Mouse (Mus musculus) kidney, adult 2 months (tissue): ENCODE measurements around the gene Vmn1r41.

Experiments
- CTCF ChIP-seq: fragments of 200-500 bp; conservative IDR thresholded peaks from 2 replicates; pipeline ENCODE4 v1.5.1; 2011; ENCODE audit warnings: low read depth, mild to moderate bottlenecking, control low read depth, low read length, moderate library complexity, mixed read lengths; ENCODE audit not compliant: insufficient read depth, insufficient read length
- POLR2A ChIP-seq: fragments of 200-500 bp; IDR thresholded peaks from one replicate; pipeline ENCODE4 v1.6.1; 2011; ENCODE audit warnings: low read depth, low read length, control low read depth

DNA sequence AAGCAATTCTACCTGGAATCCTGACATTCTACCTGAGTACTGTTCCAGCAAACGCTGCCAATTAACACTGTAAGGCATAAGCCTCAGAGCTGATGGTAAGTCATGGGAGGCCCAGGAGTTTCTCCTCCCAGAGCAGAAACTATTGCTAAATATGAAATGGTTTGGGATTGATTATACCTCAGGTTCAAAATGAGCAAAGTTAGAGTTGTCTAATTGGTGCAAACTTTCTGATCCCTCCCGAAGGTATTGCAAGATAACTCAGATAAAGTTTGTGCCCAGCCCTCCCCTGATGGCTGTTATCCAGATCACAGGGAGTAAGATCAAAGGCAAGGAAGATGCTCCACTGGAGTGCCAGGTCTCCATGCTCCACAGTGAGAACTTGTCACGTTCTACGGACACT is 33.3 kb upstream of the Vmn1r41 start, which contains the start of gene Vmn1r40:
- TF ChIP-seq CTCF (no peak), POLR2A (no peak)
